Mouse (Mus musculus): ENCODE data around the gene Snx30.

DNA sequence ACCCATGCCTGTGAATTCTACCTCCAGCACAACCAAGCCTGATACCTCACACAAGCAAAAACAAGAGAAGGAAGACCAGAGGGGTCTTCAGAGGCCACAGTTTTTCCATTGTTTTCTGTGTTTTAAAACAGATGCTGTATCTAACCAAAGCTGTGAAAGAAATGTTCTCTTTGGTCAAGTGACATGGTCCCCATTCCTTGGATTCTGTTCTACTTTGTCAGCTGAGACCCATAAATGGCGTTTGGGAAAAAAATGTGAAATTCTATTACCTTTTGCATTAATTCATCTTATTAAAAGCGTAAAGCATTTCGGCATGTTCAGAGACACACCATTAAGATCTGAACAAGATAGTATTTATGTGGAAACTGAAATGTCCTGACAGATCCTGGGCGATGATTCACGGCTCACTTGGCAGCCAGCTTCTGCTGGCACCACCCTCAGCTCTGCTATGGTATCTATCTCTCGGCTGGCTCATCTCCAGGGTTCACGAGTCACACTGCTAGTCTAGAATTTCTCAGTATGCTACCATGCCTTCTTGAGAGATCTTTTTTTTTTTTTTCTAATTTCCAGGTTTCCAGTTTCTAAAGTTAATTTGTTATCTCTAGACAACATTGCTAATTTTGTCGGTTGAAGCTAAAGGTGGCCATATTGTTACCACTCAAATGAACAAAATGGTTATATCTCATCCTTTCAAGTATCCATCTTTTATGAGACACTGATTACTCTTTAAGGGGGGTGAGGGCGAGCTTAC is 49.1 kb upstream of the Snx30 start:
- no peak for TF ChIP-seq TAL1 (IDR thresholded peaks at IDR 0.05; ENCODE audit: low read length)
- no peak for TF ChIP-seq GATA1 (IDR thresholded peaks at IDR 0.05; ENCODE audit: low read length)

All from erythroblast, embryonic 14.5 days (primary cell).